25 mouse cellular contexts compared by ENCODE assay signal in the genomic region with DNA sequence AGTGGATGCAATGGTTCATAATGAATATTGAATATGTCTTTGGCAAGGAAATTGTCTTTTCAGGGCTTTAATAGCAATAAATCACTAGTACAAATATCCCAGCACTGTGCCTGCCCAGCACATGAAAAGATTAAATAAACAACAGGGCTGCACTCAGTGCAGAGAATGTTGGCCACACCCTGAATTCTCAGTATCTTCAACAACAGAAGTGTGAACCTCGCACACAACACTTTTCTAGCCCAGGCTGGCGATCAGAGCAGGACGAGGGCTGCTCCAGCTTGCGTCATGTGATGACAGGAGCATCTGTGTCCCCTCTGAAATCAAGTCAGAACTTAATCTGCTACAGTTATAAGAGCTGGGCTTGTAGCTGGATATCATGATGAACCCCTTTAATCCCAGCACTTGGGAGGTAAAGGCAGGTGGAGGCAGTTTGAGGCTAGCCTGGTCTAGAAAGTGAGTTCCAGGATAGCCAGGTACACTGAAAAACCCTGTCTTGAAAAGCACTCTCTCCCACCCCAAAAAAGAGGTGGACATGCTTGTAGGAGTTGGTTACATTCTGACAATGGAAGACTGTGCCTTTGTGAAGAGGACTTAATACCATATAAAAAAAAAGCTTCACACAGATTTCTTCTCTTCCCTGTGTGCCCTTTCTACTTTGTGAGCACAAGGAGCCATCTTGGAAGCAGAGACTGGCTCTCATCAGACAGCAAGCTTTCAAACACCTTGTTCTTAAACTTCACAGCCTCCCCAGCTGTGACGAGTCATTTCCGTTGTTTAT. TPM values are rescaled to one million over a fixed set of nuclear protein-coding genes. Genes with fewer than 3 reads are reported as not detected.
DNase-seq lines count a peak whose midpoint lies in the region; ATAC-seq and TF ChIP-seq lines count a peak whose summit lies in the region.
"Had no signal": no experiment of that assay in that cellular context is flagged by ENCODE, and none has a peak within 500 bp of the region (broad histone marks: within the 10 kb centered on the region; RNA-seq: fewer than 3 reads in every experiment).

No protein-coding gene starts in this region.

- no peaks in the 10 kb centered on the region for H3K36me3 ChIP-seq in forebrain, postnatal 0 days (ENCODE audit: insufficient read depth)
- H3K36me3 ChIP-seq in forebrain, embryonic 13.5 days (ENCODE audit: poor library complexity, severe bottlenecking) = no peaks in the 10 kb centered on the region
- H3K36me3 ChIP-seq in lung, embryonic 14.5 days (ENCODE audit: insufficient read depth) = no peaks in the 10 kb centered on the region
- H3K36me3 ChIP-seq in lung, postnatal 0 days (ENCODE audit: insufficient read depth, low read length) = no peaks in the 10 kb centered on the region
- no peaks in the 10 kb centered on the region for H3K36me3 ChIP-seq in intestine, embryonic 15.5 days
- H3K36me3 ChIP-seq: embryonic facial prominence, embryonic 12.5 days; G1E; hindbrain, embryonic 10.5 days; liver, embryonic 13.5 days had no signal

- TF ChIP-seq CTCF in forebrain, postnatal 0 days (IDR thresholded peaks at IDR 0.05; ENCODE audit: low read depth) = no peak
- TF ChIP-seq CTCF in lung, embryonic 14.5 days (IDR thresholded peaks at IDR 0.05; ENCODE audit: low read depth) = no peak
- no peak for TF ChIP-seq CTCF in lung, postnatal 0 days (IDR thresholded peaks at IDR 0.05)

- no peaks in the 10 kb centered on the region for H3K27me3 ChIP-seq in forebrain, postnatal 0 days (ENCODE audit: insufficient read depth, low read length)
- no peaks in the 10 kb centered on the region for H3K27me3 ChIP-seq in forebrain, embryonic 13.5 days
- H3K27me3 ChIP-seq in lung, embryonic 14.5 days (ENCODE audit: insufficient read depth, low read length) = no peaks in the 10 kb centered on the region
- no peaks in the 10 kb centered on the region for H3K27me3 ChIP-seq in lung, postnatal 0 days (replicated peaks; ENCODE audit: insufficient read depth, low read length)
- H3K27me3 ChIP-seq in intestine, embryonic 15.5 days (replicated peaks) = no peaks in the 10 kb centered on the region
- H3K27me3 ChIP-seq: CH12.LX; embryonic facial prominence, embryonic 12.5 days had no signal

- H3K9me3 ChIP-seq in forebrain, postnatal 0 days (ENCODE audit: low read length) = no peaks in the 10 kb centered on the region
- H3K9me3 ChIP-seq in forebrain, embryonic 13.5 days (replicated peaks) = no peaks in the 10 kb centered on the region
- H3K9me3 ChIP-seq in lung, embryonic 14.5 days (ENCODE audit: low read depth, low read length) = no peaks in the 10 kb centered on the region
- no peaks in the 10 kb centered on the region for H3K9me3 ChIP-seq in lung, postnatal 0 days (ENCODE audit: low read length)
- no peaks in the 10 kb centered on the region for H3K9me3 ChIP-seq in intestine, embryonic 15.5 days
- H3K9me3 ChIP-seq: embryonic facial prominence, embryonic 12.5 days; G1E; hindbrain, embryonic 10.5 days; liver, embryonic 13.5 days had no signal

- 57% methylated on average over 6 of the region's 6 CpGs for WGBS in forebrain, postnatal 0 days
- WGBS in forebrain, embryonic 13.5 days = 77% methylated on average over 6 of the region's 6 CpGs
- WGBS in lung, embryonic 14.5 days = 42% methylated on average over 6 of the region's 6 CpGs
- 41% methylated on average over 6 of the region's 6 CpGs for WGBS in lung, postnatal 0 days
- WGBS in intestine, embryonic 15.5 days = 60% methylated on average over 6 of the region's 6 CpGs

- ATAC-seq in forebrain, postnatal 0 days = peak; percentile 69
- no peak; the same call in 1 of the 2 replicates for ATAC-seq in forebrain, embryonic 13.5 days
- peak; percentile 63 for ATAC-seq in lung, embryonic 14.5 days (ENCODE audit: insufficient read depth)
- ATAC-seq in lung, postnatal 0 days = no peak
- ATAC-seq in megakaryocyte progenitor cell, adult 5-6 weeks (replicated peaks; ENCODE audit: poor library complexity) = peak; percentile 44
- no peak for ATAC-seq in intestine, embryonic 15.5 days
- ATAC-seq: hindbrain, embryonic 16.5 days; intestine, embryonic 16.5 days had no signal

- H3K27ac ChIP-seq in forebrain, postnatal 0 days (ENCODE audit: low read depth, low read length) = no peak overlapping the region
- H3K27ac ChIP-seq in forebrain, embryonic 13.5 days = no peak overlapping the region
- H3K27ac ChIP-seq in lung, embryonic 14.5 days (ENCODE audit: low read depth) = no peak overlapping the region
- no peak overlapping the region for H3K27ac ChIP-seq in lung, postnatal 0 days (ENCODE audit: low read length)
- no peak overlapping the region for H3K27ac ChIP-seq in intestine, embryonic 15.5 days
- H3K27ac ChIP-seq: embryonic facial prominence, embryonic 12.5 days; hindbrain, embryonic 10.5 days; left cerebral cortex, adult 2 months; liver, embryonic 13.5 days had no signal

- peak; percentile 51 for DNase-seq in forebrain, postnatal 0 days
- peak; percentile 39 for DNase-seq in lung, embryonic 14.5 days
- DNase-seq in lung, postnatal 0 days (ENCODE audit: low spot score) = no peak
- peak; percentile 16 for DNase-seq in 3T3-L1 (ENCODE audit: low read depth, low spot score)
- no peak for DNase-seq in cerebellum, adult 11-12 months
- DNase-seq: cerebellum, adult 18-20 months; cerebellum, postnatal 14 days; gastrocnemius, postnatal 25 days; kidney, adult 9 months; kidney, postnatal 14 days; liver, embryonic 13.5 days; lung, postnatal 14 days; right cerebral cortex, postnatal 14 days had no signal

- no peak for TF ChIP-seq EP300 in lung, postnatal 0 days (IDR thresholded peaks at IDR 0.05)

- H3K4me1 ChIP-seq in forebrain, postnatal 0 days (ENCODE audit: insufficient read depth) = 0 out of 2 replicates have a peak, but pooled peaks cover 4% of the 10 kb centered on the region
- H3K4me1 ChIP-seq in forebrain, embryonic 13.5 days = peaks cover 9% of the 10 kb centered on the region; the same call in 1 of the 2 replicates
- no peaks in the 10 kb centered on the region for H3K4me1 ChIP-seq in lung, embryonic 14.5 days (ENCODE audit: insufficient read depth)
- H3K4me1 ChIP-seq in lung, postnatal 0 days (ENCODE audit: insufficient read depth, low read depth, low read length) = peaks cover 4% of the 10 kb centered on the region; the same call in 1 of the 2 replicates
- H3K4me1 ChIP-seq in intestine, embryonic 15.5 days (replicated peaks) = no peaks in the 10 kb centered on the region
- H3K4me1 ChIP-seq: embryonic facial prominence, embryonic 12.5 days; hindbrain, embryonic 10.5 days had no signal

- H3K9ac ChIP-seq in forebrain, postnatal 0 days = no peak overlapping the region
- no peak overlapping the region for H3K9ac ChIP-seq in forebrain, embryonic 13.5 days
- H3K9ac ChIP-seq in lung, embryonic 14.5 days = no peak overlapping the region
- no peak overlapping the region for H3K9ac ChIP-seq in lung, postnatal 0 days (replicated peaks; ENCODE audit: low read depth)
- no peak overlapping the region for H3K9ac ChIP-seq in intestine, embryonic 15.5 days
- H3K9ac ChIP-seq: embryonic facial prominence, embryonic 12.5 days; liver, embryonic 13.5 days had no signal

- H3K4me3 ChIP-seq in forebrain, postnatal 0 days (ENCODE audit: low read depth, low read length) = no peak overlapping the region
- H3K4me3 ChIP-seq in forebrain, embryonic 13.5 days = no peak overlapping the region
- H3K4me3 ChIP-seq in lung, embryonic 14.5 days (ENCODE audit: low read depth, low read length) = no peak overlapping the region
- no peak overlapping the region for H3K4me3 ChIP-seq in lung, postnatal 0 days (ENCODE audit: low read depth, low read length)
- no peak overlapping the region for H3K4me3 ChIP-seq in intestine, embryonic 15.5 days (replicated peaks)
- H3K4me3 ChIP-seq: embryonic facial prominence, embryonic 12.5 days; erythroblast, embryonic 14.5 days; heart, adult 2 months; hindbrain, embryonic 10.5 days; left cerebral cortex, adult 2 months; liver, embryonic 13.5 days had no signal

- H3K4me2 ChIP-seq in forebrain, postnatal 0 days (ENCODE audit: low read depth) = no peak overlapping the region
- no peak overlapping the region for H3K4me2 ChIP-seq in forebrain, embryonic 13.5 days
- H3K4me2 ChIP-seq in lung, embryonic 14.5 days = no peak overlapping the region
- H3K4me2 ChIP-seq in lung, postnatal 0 days (replicated peaks; ENCODE audit: low read depth, low read length) = no peak overlapping the region
- no peak overlapping the region for H3K4me2 ChIP-seq in intestine, embryonic 15.5 days (replicated peaks)
- H3K4me2 ChIP-seq: embryonic facial prominence, embryonic 12.5 days; liver, embryonic 13.5 days had no signal

RNA-seq across cellular contexts. Expression of a gene that starts 27.8 kb away (rescaled TPM):
- 32.1 and 33.4 TPM in 2 replicates for total RNA-seq in forebrain, postnatal 0 days (2014; rRNA removed)
- 17.4 and 20.2 TPM in 2 replicates for polyA plus RNA-seq in forebrain, postnatal 0 days (2015; fragmentation: Nextera tagmentation; extraction: Ambion mirVana)
- polyA plus RNA-seq in forebrain, embryonic 13.5 days (2015; fragmentation: Nextera tagmentation; extraction: Ambion mirVana) = 18.4 and 19.7 TPM in 2 replicates
- 31.0 and 33.4 TPM in 2 replicates for polyA plus RNA-seq in lung, embryonic 14.5 days (2014; fragmentation: Nextera tagmentation; extraction: Ambion mirVana)
- 17.2 and 17.5 TPM in 2 replicates for polyA plus RNA-seq in lung, postnatal 0 days (2015; fragmentation: Nextera tagmentation; extraction: Ambion mirVana)
- total RNA-seq in megakaryocyte progenitor cell, adult 5-6 weeks (2015) = 59.7 and 60.3 TPM in 2 replicates
- 92.8 and 104 TPM in 2 replicates for total RNA-seq in megakaryocyte progenitor cell, adult 5-6 weeks (2017)
- 45.7 and 50.0 TPM in 2 replicates for polyA plus RNA-seq in intestine, embryonic 15.5 days (2015; fragmentation: Nextera tagmentation; extraction: Ambion mirVana)

Comparison
In these comparisons a context has a peak if more than half of its experiments do, and no peak if none do; other contexts are left out.
1. ATAC-seq: peak in forebrain, postnatal 0 days (single experiment), lung, embryonic 14.5 days (single experiment) and megakaryocyte progenitor cell, adult 5-6 weeks (single experiment); none in forebrain, embryonic 13.5 days (single experiment), lung, postnatal 0 days (single experiment) and intestine, embryonic 15.5 days (single experiment).
2. DNase-seq: peak in forebrain, postnatal 0 days (single experiment), lung, embryonic 14.5 days (single experiment) and 3T3-L1 (single experiment); none in lung, postnatal 0 days (single experiment) and cerebellum, adult 11-12 months (single experiment).